ENCODE assay signal across 10 mouse cellular contexts in genomic region chr9:30716421-30717170, GRCm38 (mm10).
A peak's percentile ranks its signal among the peaks of the same experiment; 100 is the strongest.
DNase-seq lines count a peak whose midpoint lies in the region.
"Had no signal": no experiment of that assay in that cellular context is flagged by ENCODE, and none has a peak within 500 bp of the region (broad histone marks: within the 10 kb centered on the region; RNA-seq: fewer than 3 reads in every experiment).

No protein-coding gene starts in this region.

- H3K27ac ChIP-seq in heart, embryonic 10.5 days = no peak overlapping the region
- H3K27ac ChIP-seq in limb, embryonic 10.5 days = peak overlapping the region; percentile 61
- H3K27ac ChIP-seq: heart, embryonic 15.5 days; liver, embryonic 15.5 days had no signal

- no peaks in the 10 kb centered on the region for H3K36me3 ChIP-seq in heart, embryonic 10.5 days
- H3K36me3 ChIP-seq in limb, embryonic 10.5 days = no peaks in the 10 kb centered on the region
- H3K36me3 ChIP-seq: heart, embryonic 15.5 days; liver, embryonic 15.5 days had no signal

- H3K27me3 ChIP-seq in heart, embryonic 10.5 days (ENCODE audit: insufficient read depth, poor library complexity, severe bottlenecking) = no peaks in the 10 kb centered on the region
- H3K27me3 ChIP-seq in limb, embryonic 10.5 days (ENCODE audit: low read depth, poor library complexity, severe bottlenecking) = no peaks in the 10 kb centered on the region
- H3K27me3 ChIP-seq: heart, embryonic 15.5 days; liver, embryonic 15.5 days had no signal

- peaks cover 4% of the 10 kb centered on the region; the same call in 1 of the 2 replicates for H3K4me1 ChIP-seq in heart, embryonic 10.5 days
- peaks cover 25% of the 10 kb centered on the region for H3K4me1 ChIP-seq in limb, embryonic 10.5 days
- H3K4me1 ChIP-seq: liver, embryonic 15.5 days had no signal

- H3K4me3 ChIP-seq in heart, embryonic 10.5 days = no peak overlapping the region
- H3K4me3 ChIP-seq in limb, embryonic 10.5 days = no peak overlapping the region
- H3K4me3 ChIP-seq: heart, embryonic 15.5 days; liver, embryonic 15.5 days had no signal

- no peaks in the 10 kb centered on the region for H3K9me3 ChIP-seq in heart, embryonic 10.5 days
- no peaks in the 10 kb centered on the region for H3K9me3 ChIP-seq in limb, embryonic 10.5 days (replicated peaks)
- H3K9me3 ChIP-seq: heart, embryonic 15.5 days; liver, embryonic 15.5 days had no signal

- WGBS in heart, embryonic 10.5 days = 85% methylated on average over 8 of the region's 8 CpGs
- 84% methylated on average over 8 of the region's 8 CpGs for WGBS in limb, embryonic 10.5 days

- peak; percentile 49 to 70 for DNase-seq in heart, adult 18-20 months
- no peak for DNase-seq in heart, embryonic 10.5 days (ENCODE audit: low spot score)
- DNase-seq in adipocyte (ENCODE audit: low spot score) = peak; percentile 39
- peak; percentile 55 to 71 for DNase-seq in cerebellum, postnatal 10 days
- no peak for DNase-seq in limb, embryonic 10.5 days (ENCODE audit: low spot score)
- no peak for DNase-seq in thymus, postnatal 0 days (ENCODE audit: low spot score)
- DNase-seq in thymus, postnatal 14 days = no peak
- DNase-seq in yolk sac, embryonic 10.5 days (ENCODE audit: low spot score) = no peak

Comparison
In these comparisons a context has a peak if more than half of its experiments do, and no peak if none do; other contexts are left out.
1. DNase-seq: peak in heart, adult 18-20 months (2 of 2), adipocyte (single experiment) and cerebellum, postnatal 10 days (2 of 2); none in heart, embryonic 10.5 days (single experiment), limb, embryonic 10.5 days (single experiment), thymus, postnatal 0 days (single experiment), thymus, postnatal 14 days (single experiment) and yolk sac, embryonic 10.5 days (single experiment).